Mouse (Mus musculus): ENCODE data around the gene Kcna5. TPM values are rescaled to one million over a fixed set of nuclear protein-coding genes. Genes with fewer than 3 reads are reported as not detected.
A peak's percentile ranks its signal among the peaks of the same experiment; 100 is the strongest.

Kcna5 gene
- not detected in 2 replicates for polyA plus RNA-seq (2011; ENCODE audit: insufficient read length, low read depth, missing spikeins)

DNA sequence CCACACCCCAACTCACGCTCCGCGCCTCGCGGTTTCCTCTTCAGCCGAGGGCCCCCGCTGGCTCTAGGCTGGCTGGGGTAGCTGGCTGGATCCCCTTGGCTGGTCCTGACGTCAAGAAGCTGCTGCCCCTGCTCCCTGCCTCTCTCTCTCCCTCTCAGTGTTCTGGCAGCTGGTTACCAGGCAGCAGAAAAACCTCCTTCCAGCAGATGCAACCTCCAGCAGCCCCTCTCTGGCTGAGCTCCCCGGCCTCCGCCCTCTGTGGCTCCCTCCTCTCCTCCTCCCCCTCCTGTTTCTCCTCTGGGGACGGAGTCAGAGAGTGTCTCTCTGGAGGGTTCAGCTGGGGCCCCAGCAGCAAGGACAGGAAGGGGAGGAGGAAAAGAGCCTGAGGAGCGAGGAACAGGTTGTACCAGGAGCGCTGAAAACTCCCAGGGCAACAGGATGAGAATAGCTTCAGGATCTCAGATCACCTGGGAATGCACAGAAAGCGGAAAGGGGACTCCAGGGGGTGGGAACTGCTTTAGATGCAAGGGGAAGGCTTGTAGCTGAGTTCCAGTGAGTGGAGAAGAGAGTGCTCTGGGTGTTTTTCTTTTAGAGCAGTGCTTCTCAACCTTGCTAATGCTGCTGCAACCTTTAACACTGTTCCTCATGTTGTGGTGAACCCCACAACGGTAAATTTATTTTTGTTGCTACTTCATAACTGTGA is at the start of gene Kcna5:
Gene Kcna5, minus strand, starts transcription at position 205 of the 703 bp plus-strand sequence.
- no peak within 1 kb of the TSS for H3K27ac ChIP-seq (ENCODE audit: insufficient read depth, low read length)
- no peak for TF ChIP-seq POLR2A (IDR thresholded peaks at IDR 0.05; ENCODE audit: low read depth, low read length)
- TF ChIP-seq CTCF (IDR thresholded peaks at IDR 0.05; ENCODE audit: borderline replicate concordance, insufficient read depth, low read length) = no peak
- H3K4me3 ChIP-seq (ENCODE audit: insufficient read depth, low read length) = no peak within 1 kb of the TSS
- no peaks in the 10 kb centered on the region for H3K4me1 ChIP-seq (ENCODE audit: control insufficient read depth, insufficient read depth, low read length)

GRCm38 (mm10) chr6:126583075-126583474 is 47.9 kb upstream of the Kcna5 start:
- TF ChIP-seq POLR2A (IDR thresholded peaks at IDR 0.05; ENCODE audit: low read depth, low read length) (no peak), CTCF (IDR thresholded peaks at IDR 0.05; ENCODE audit: borderline replicate concordance, insufficient read depth, low read length) (peak; percentile 55; the same call in 1 of the 2 replicates)
- 0 out of 2 replicates have a peak, but pooled peaks cover 2% of the 10 kb centered on the region for H3K4me1 ChIP-seq (ENCODE audit: control insufficient read depth, insufficient read depth, low read length)
- H3K27ac ChIP-seq (ENCODE audit: insufficient read depth, low read length) = no peak overlapping the region
- H3K4me3 ChIP-seq (ENCODE audit: insufficient read depth, low read length) = no peak overlapping the region

GRCm38 (mm10) chr6:126581632-126582031 is 46.4 kb upstream of the Kcna5 start:
- no peak overlapping the region for H3K27ac ChIP-seq (ENCODE audit: insufficient read depth, low read length)
- 0 out of 2 replicates have a peak, but pooled peaks cover 2% of the 10 kb centered on the region for H3K4me1 ChIP-seq (ENCODE audit: control insufficient read depth, insufficient read depth, low read length)
- no peak overlapping the region for H3K4me3 ChIP-seq (ENCODE audit: insufficient read depth, low read length)
- TF ChIP-seq CTCF (IDR thresholded peaks at IDR 0.05; ENCODE audit: borderline replicate concordance, insufficient read depth, low read length) (no peak), POLR2A (IDR thresholded peaks at IDR 0.05; ENCODE audit: low read depth, low read length) (no peak)

GRCm38 (mm10) chr6:126580571-126580970 is 45.4 kb upstream of the Kcna5 start:
- H3K4me1 ChIP-seq (ENCODE audit: control insufficient read depth, insufficient read depth, low read length) = peaks cover under 1% of the 10 kb centered on the region; the same call in 1 of the 2 replicates
- H3K4me3 ChIP-seq (ENCODE audit: insufficient read depth, low read length) = no peak overlapping the region
- no peak for TF ChIP-seq POLR2A (IDR thresholded peaks at IDR 0.05; ENCODE audit: low read depth, low read length)
- no peak for TF ChIP-seq CTCF (IDR thresholded peaks at IDR 0.05; ENCODE audit: borderline replicate concordance, insufficient read depth, low read length)
- no peak overlapping the region for H3K27ac ChIP-seq (ENCODE audit: insufficient read depth, low read length)

GRCm38 (mm10) chr6:126577415-126577814 is 42.2 kb upstream of the Kcna5 start:
- Histone ChIP-seq H3K4me3 (ENCODE audit: insufficient read depth, low read length) (no peak overlapping the region), H3K27ac (ENCODE audit: insufficient read depth, low read length) (no peak overlapping the region), H3K4me1 (ENCODE audit: control insufficient read depth, insufficient read depth, low read length) (peaks cover 6% of the 10 kb centered on the region)
- TF ChIP-seq CTCF (IDR thresholded peaks at IDR 0.05; ENCODE audit: borderline replicate concordance, insufficient read depth, low read length) = no peak
- TF ChIP-seq POLR2A (IDR thresholded peaks at IDR 0.05; ENCODE audit: low read depth, low read length) = no peak

DNA sequence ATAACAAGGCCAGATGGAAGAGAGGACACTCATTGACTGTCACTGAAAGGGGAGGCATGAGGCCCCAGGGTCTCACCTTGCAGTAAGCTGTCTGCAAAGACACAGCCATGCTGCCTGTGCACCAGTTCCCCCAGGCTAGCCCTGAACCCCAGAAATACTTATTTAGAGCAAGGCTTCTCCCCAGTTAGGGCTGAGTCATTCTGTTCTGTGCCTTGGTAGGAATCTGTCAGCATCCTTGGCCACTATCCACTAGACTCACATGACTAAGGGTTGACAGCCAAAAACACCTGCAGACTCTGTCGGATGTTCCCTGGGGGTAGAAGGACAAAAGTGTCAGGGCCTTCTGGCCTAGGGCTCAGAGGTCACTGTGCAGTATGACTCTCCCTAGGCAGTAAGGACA is 41.4 kb upstream of the Kcna5 start:
- H3K4me1 ChIP-seq (ENCODE audit: control insufficient read depth, insufficient read depth, low read length) = peaks cover 6% of the 10 kb centered on the region
- TF ChIP-seq POLR2A (IDR thresholded peaks at IDR 0.05; ENCODE audit: low read depth, low read length) (no peak), CTCF (IDR thresholded peaks at IDR 0.05; ENCODE audit: borderline replicate concordance, insufficient read depth, low read length) (no peak)

GRCm38 (mm10) chr6:126574778-126575177 is 39.6 kb upstream of the Kcna5 start:
- H3K27ac ChIP-seq (ENCODE audit: insufficient read depth, low read length) = no peak overlapping the region
- peaks cover 11% of the 10 kb centered on the region for H3K4me1 ChIP-seq (ENCODE audit: control insufficient read depth, insufficient read depth, low read length)
- TF ChIP-seq CTCF (IDR thresholded peaks at IDR 0.05; ENCODE audit: borderline replicate concordance, insufficient read depth, low read length) (no peak), POLR2A (IDR thresholded peaks at IDR 0.05; ENCODE audit: low read depth, low read length) (no peak)
- H3K4me3 ChIP-seq (ENCODE audit: insufficient read depth, low read length) = no peak overlapping the region

More for the DNA sequence above, 41.4 kb upstream of the Kcna5 start:
- no peak overlapping the region for H3K4me3 ChIP-seq (ENCODE audit: insufficient read depth, low read length)
- H3K27ac ChIP-seq (ENCODE audit: insufficient read depth, low read length) = no peak overlapping the region

- Histone ChIP-seq H3K27ac (ENCODE audit: insufficient read depth, low read length) (no peak overlapping the region), H3K4me3 (ENCODE audit: insufficient read depth, low read length) (no peak overlapping the region), H3K4me1 (ENCODE audit: control insufficient read depth, insufficient read depth, low read length) (peaks cover 17% of the 10 kb centered on the region)
- TF ChIP-seq CTCF (IDR thresholded peaks at IDR 0.05; ENCODE audit: borderline replicate concordance, insufficient read depth, low read length) = no peak
- TF ChIP-seq POLR2A (IDR thresholded peaks at IDR 0.05; ENCODE audit: low read depth, low read length) = no peak
These were observed 37.8 kb upstream of the Kcna5 start for GRCm38 (mm10) chr6:126573021-126573420.

DNA sequence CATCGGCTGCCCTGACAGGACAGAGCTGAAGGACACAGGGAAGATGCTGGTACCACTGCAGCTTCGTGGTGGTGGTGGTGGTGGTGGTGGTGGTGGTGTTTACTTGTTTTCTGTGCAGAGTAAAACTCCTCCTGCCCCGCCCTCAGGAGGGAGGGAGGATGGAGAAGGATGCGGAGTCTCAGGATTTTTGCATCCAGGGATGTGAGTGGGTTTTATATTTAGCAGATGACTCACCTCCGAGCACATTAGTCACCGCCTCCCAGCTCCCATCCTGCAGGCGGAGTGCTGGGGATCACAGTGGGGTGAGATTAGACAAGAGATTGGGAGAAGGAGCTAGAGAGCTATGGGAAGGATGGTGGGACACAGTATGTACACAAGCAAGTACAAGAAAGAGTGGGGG is 34.6 kb upstream of the Kcna5 start:
- Histone ChIP-seq H3K4me3 (ENCODE audit: insufficient read depth, low read length) (no peak overlapping the region), H3K27ac (ENCODE audit: insufficient read depth, low read length) (peak overlapping the region; percentile 7; the same call in 1 of the 2 replicates), H3K4me1 (ENCODE audit: control insufficient read depth, insufficient read depth, low read length) (peaks cover 11% of the 10 kb centered on the region)
- TF ChIP-seq POLR2A (IDR thresholded peaks at IDR 0.05; ENCODE audit: low read depth, low read length) = no peak
- no peak for TF ChIP-seq CTCF (IDR thresholded peaks at IDR 0.05; ENCODE audit: borderline replicate concordance, insufficient read depth, low read length)
